Mouse (Mus musculus): ENCODE data around the gene Lgals4. TPM values are rescaled to one million over a fixed set of nuclear protein-coding genes. Genes with fewer than 3 reads are reported as not detected.

Lgals4 gene
- total and polyA plus RNA-seq, 3 experiments, result 2.1 to 5.1 TPM; not detected in 1

DNA sequence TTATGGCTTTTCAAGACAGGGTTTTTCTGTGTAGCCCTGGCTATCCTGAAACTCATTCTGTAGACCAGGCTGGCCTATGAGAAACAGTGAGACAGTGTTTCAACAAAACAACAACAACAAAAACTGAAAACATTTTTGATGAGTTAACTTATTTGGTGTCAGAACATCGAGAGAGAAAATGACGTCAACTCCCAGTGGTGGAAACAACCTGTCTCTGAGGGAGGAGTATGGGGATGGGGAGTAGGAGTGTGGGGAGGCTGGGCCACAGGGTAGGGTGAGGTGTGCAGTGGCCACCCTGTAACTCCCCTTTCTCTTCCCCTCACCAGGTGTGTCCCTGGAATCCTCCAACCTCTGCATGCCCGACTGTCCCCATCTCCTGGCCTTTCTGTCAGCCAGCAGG, 39.2 kb upstream of the Lgals4 start:
- Histone ChIP-seq H3K9ac (ENCODE audit: control insufficient read depth, low read depth, low read length, poor library complexity, severe bottlenecking) (no peak overlapping the region), H3K27me3 (ENCODE audit: control insufficient read depth in 1 of 2, insufficient read depth in 2 of 2, low read length in 2 of 2) (no peaks in the 10 kb centered on the region), H3K4me1 (ENCODE audit: control insufficient read depth in 1 of 2, insufficient read depth in 2 of 2, low read length in 2 of 2) (peaks cover 0 to 7% of the 10 kb centered on the region in 2 experiments; a peak in 2 of 4 replicates), H3K9me3 (replicated peaks; ENCODE audit: insufficient read depth, low read length) (no peaks in the 10 kb centered on the region), H3K36me3 (ENCODE audit: control insufficient read depth in 1 of 2, insufficient read depth in 2 of 2, low read length in 2 of 2) (no peaks in the 10 kb centered on the region), H3K4me3 (ENCODE audit: control insufficient read depth in 1 of 2, insufficient read depth in 1 of 2, low read depth in 2 of 2, low read length in 2 of 2) (no peak overlapping the region), H3K27ac (ENCODE audit: control insufficient read depth, low read depth, low read length) (no peak overlapping the region), H3K79me2 (ENCODE audit: control insufficient read depth, insufficient read depth, low read length, poor library complexity) (peaks cover 9% of the 10 kb centered on the region; the same call in 1 of the 2 replicates)
- DNase-seq (ENCODE audit: low read depth, low spot score), result peak; percentile 40
- TF ChIP-seq E2F4 (IDR thresholded peaks at IDR 0.05; ENCODE audit: borderline replicate concordance, low read depth, low read length), result no peak
- TF ChIP-seq UBTF (IDR thresholded peaks at IDR 0.05; ENCODE audit: borderline replicate concordance, insufficient read depth, low read depth, low read length), result no peak
- TF ChIP-seq HCFC1 (IDR thresholded peaks at IDR 0.05; ENCODE audit: low read depth, low read length), result no peak
- no peak for TF ChIP-seq BHLHE40 (IDR thresholded peaks at IDR 0.05; ENCODE audit: borderline replicate concordance, low read depth, low read length)
- TF ChIP-seq ZMIZ1 (IDR thresholded peaks at IDR 0.05; ENCODE audit: low read depth, low read length), result no peak
- no peak for TF ChIP-seq ETS1 (IDR thresholded peaks at IDR 0.05; ENCODE audit: low read depth, low read length)
- no peak for TF ChIP-seq SMC3 (IDR thresholded peaks at IDR 0.05; ENCODE audit: low read depth, low read length)
- no peak for TF ChIP-seq ZC3H11A (IDR thresholded peaks at IDR 0.05; ENCODE audit: low read depth, low read length)
- TF ChIP-seq POLR2A (IDR thresholded peaks at IDR 0.05; ENCODE audit: control insufficient read depth in 1 of 2, insufficient read depth in 1 of 2, low read depth in 1 of 2, low read length in 2 of 2, poor library complexity in 1 of 2), result no peak
- no peak for TF ChIP-seq SIN3A (IDR thresholded peaks at IDR 0.05; ENCODE audit: low read length)
- no peak for TF ChIP-seq GABPA (IDR thresholded peaks at IDR 0.05; ENCODE audit: low read depth, low read length)
- no peak for TF ChIP-seq MXI1 (IDR thresholded peaks at IDR 0.05; ENCODE audit: low read depth, low read length)
- no peak for TF ChIP-seq POLR2AphosphoS2 (IDR thresholded peaks at IDR 0.05; ENCODE audit: low read length)

GRCm38 (mm10) chr7:28795832-28796231, 37.8 kb upstream of the Lgals4 start:
- Histone ChIP-seq H3K4me1 (ENCODE audit: control insufficient read depth in 1 of 2, insufficient read depth in 2 of 2, low read length in 2 of 2) (peaks cover 0 to 7% of the 10 kb centered on the region in 2 experiments; a peak in 2 of 4 replicates), H3K4me3 (ENCODE audit: control insufficient read depth in 1 of 2, insufficient read depth in 1 of 2, low read depth in 2 of 2, low read length in 2 of 2) (peak overlapping the region; percentile 54 to 62), H3K36me3 (ENCODE audit: control insufficient read depth in 1 of 2, insufficient read depth in 2 of 2, low read length in 2 of 2) (no peaks in the 10 kb centered on the region), H3K9me3 (replicated peaks; ENCODE audit: insufficient read depth, low read length) (no peaks in the 10 kb centered on the region), H3K9ac (ENCODE audit: control insufficient read depth, low read depth, low read length, poor library complexity, severe bottlenecking) (peak overlapping the region; percentile 77), H3K79me2 (ENCODE audit: control insufficient read depth, insufficient read depth, low read length, poor library complexity) (peaks cover 9% of the 10 kb centered on the region; the same call in 1 of the 2 replicates), H3K27ac (ENCODE audit: control insufficient read depth, low read depth, low read length) (peak overlapping the region; percentile 53), H3K27me3 (ENCODE audit: control insufficient read depth in 1 of 2, insufficient read depth in 2 of 2, low read length in 2 of 2) (no peaks in the 10 kb centered on the region)
- DNase-seq (ENCODE audit: low read depth, low spot score), result peak; percentile 80
- TF ChIP-seq MEF2A (IDR thresholded peaks at IDR 0.05; ENCODE audit: extremely low read depth, insufficient replicate concordance, low read depth, low read length, poor library complexity, severe bottlenecking), result no peak
- peak; percentile 70 for TF ChIP-seq HCFC1 (IDR thresholded peaks at IDR 0.05; ENCODE audit: low read depth, low read length)
- no peak for TF ChIP-seq CHD2 (IDR thresholded peaks at IDR 0.05; ENCODE audit: low read length)
- no peak for TF ChIP-seq KAT2A (conservative IDR thresholded peaks at IDR 0.05; ENCODE audit: low read depth, low read length)
- peak; percentile 61 for TF ChIP-seq NELFE (IDR thresholded peaks at IDR 0.05; ENCODE audit: low read depth, low read length)
- TF ChIP-seq TBP (IDR thresholded peaks at IDR 0.05; ENCODE audit: low read depth, low read length), result peak; percentile 48; the same call in 1 of the 2 replicates
- TF ChIP-seq UBTF (IDR thresholded peaks at IDR 0.05; ENCODE audit: borderline replicate concordance, insufficient read depth, low read depth, low read length), result no peak
- TF ChIP-seq POLR2A (IDR thresholded peaks at IDR 0.05; ENCODE audit: control insufficient read depth in 1 of 2, insufficient read depth in 1 of 2, low read depth in 1 of 2, low read length in 2 of 2, poor library complexity in 1 of 2), result peak in 1 of 2 experiments; percentile 72; a peak in 2 of 4 replicates
- TF ChIP-seq ZNF384 (IDR thresholded peaks at IDR 0.05; ENCODE audit: low read depth, low read length), result no peak
- TF ChIP-seq CTCF (IDR thresholded peaks at IDR 0.05 in 2 of 3, conservative IDR thresholded peaks at IDR 0.05 in 1 of 3; ENCODE audit: control insufficient read depth in 1 of 3, insufficient read depth in 1 of 3, low read depth in 2 of 3, low read length in 3 of 3, poor library complexity in 1 of 3, severe bottlenecking in 1 of 3), result no peak
- peak; percentile 67; the same call in 1 of the 2 replicates for TF ChIP-seq ELF1 (IDR thresholded peaks at IDR 0.05; ENCODE audit: low read depth, low read length)
- TF ChIP-seq ETS1 (IDR thresholded peaks at IDR 0.05; ENCODE audit: low read depth, low read length), result no peak
- no peak for TF ChIP-seq MAX (IDR thresholded peaks at IDR 0.05; ENCODE audit: low read length)
- no peak for TF ChIP-seq TCF12 (IDR thresholded peaks at IDR 0.05; ENCODE audit: low read depth, low read length)
- TF ChIP-seq SIN3A (IDR thresholded peaks at IDR 0.05; ENCODE audit: low read length), result no peak
- no peak for TF ChIP-seq NRF1 (IDR thresholded peaks at IDR 0.05; ENCODE audit: insufficient read depth, low read depth, low read length, poor library complexity, severe bottlenecking)
- TF ChIP-seq RCOR1 (IDR thresholded peaks at IDR 0.05; ENCODE audit: low read depth, low read length), result no peak
- no peak for TF ChIP-seq JUND (IDR thresholded peaks at IDR 0.05; ENCODE audit: low read depth, low read length)
- TF ChIP-seq EP300 (IDR thresholded peaks at IDR 0.05; ENCODE audit: low read depth in 1 of 2, low read length in 2 of 2), result no peak
- TF ChIP-seq RAD21 (IDR thresholded peaks at IDR 0.05; ENCODE audit: low read depth, low read length), result no peak
- no peak for TF ChIP-seq ZMIZ1 (IDR thresholded peaks at IDR 0.05; ENCODE audit: low read depth, low read length)
- TF ChIP-seq GATA1 (IDR thresholded peaks at IDR 0.05; ENCODE audit: low read depth, low read length), result no peak
- TF ChIP-seq ZC3H11A (IDR thresholded peaks at IDR 0.05; ENCODE audit: low read depth, low read length), result no peak
- no peak for TF ChIP-seq ZKSCAN1 (IDR thresholded peaks at IDR 0.05; ENCODE audit: low read depth, low read length)
